Mouse (Mus musculus): ENCODE results near the gene Grin1. TPM values are rescaled to one million over a fixed set of nuclear protein-coding genes. Genes with fewer than 3 reads are reported as not detected.

The Grin1 gene
- total RNA-seq, 2 experiments from 2014 or later, result not detected

- no peak; the same call in 1 of the 2 replicates for ATAC-seq (replicated peaks; ENCODE audit: poor library complexity)
These were observed 644 bp downstream of the Grin1 start for GRCm38 (mm10) chr2:25318119-25318966.

- ATAC-seq (replicated peaks; ENCODE audit: poor library complexity), result no peak
These were observed 7.5 kb downstream of the Grin1 start for GRCm38 (mm10) chr2:25311491-25311891.

GRCm38 (mm10) chr2:25310969-25311368 lies 8.0 kb downstream of the Grin1 start:
- ATAC-seq (replicated peaks; ENCODE audit: poor library complexity), result no peak

GRCm38 (mm10) chr2:25310180-25310579 lies 8.8 kb downstream of the Grin1 start:
- no peak for ATAC-seq (replicated peaks; ENCODE audit: poor library complexity)

GRCm38 (mm10) chr2:25305587-25306359 lies 13.2 kb downstream of the Grin1 start:
- ATAC-seq (replicated peaks; ENCODE audit: poor library complexity), result no peak

- peak; percentile 73 for ATAC-seq (replicated peaks; ENCODE audit: poor library complexity)
These were observed 14.1 kb downstream of the Grin1 start for GRCm38 (mm10) chr2:25304657-25305541.

- no peak for ATAC-seq (replicated peaks; ENCODE audit: poor library complexity)
These were observed 14.9 kb downstream of the Grin1 start for GRCm38 (mm10) chr2:25303931-25304656.

GRCm38 (mm10) chr2:25303452-25303851 lies 15.5 kb downstream of the Grin1 start:
- ATAC-seq (replicated peaks; ENCODE audit: poor library complexity), result no peak

- ATAC-seq (replicated peaks; ENCODE audit: poor library complexity), result no peak
These were observed 20.9 kb downstream of the Grin1 start for GRCm38 (mm10) chr2:25298046-25298445.

GRCm38 (mm10) chr2:25297093-25297492 lies 21.9 kb downstream of the Grin1 start:
- ATAC-seq (replicated peaks; ENCODE audit: poor library complexity), result no peak

- no peak for ATAC-seq (replicated peaks; ENCODE audit: poor library complexity)
These were observed 25.3 kb downstream of the Grin1 start for GRCm38 (mm10) chr2:25293706-25294105.

GRCm38 (mm10) chr2:25292856-25293255 lies 26.1 kb downstream of the Grin1 start:
- ATAC-seq (replicated peaks; ENCODE audit: poor library complexity), result peak; percentile 78

GRCm38 (mm10) chr2:25292054-25292544 lies 26.9 kb downstream of the Grin1 start:
- ATAC-seq (replicated peaks; ENCODE audit: poor library complexity), result no peak

- no peak for ATAC-seq (replicated peaks; ENCODE audit: poor library complexity)
These were observed 27.6 kb downstream of the Grin1 start for GRCm38 (mm10) chr2:25291184-25292053.

- no peak for ATAC-seq (replicated peaks; ENCODE audit: poor library complexity)
These were observed 28.2 kb downstream of the Grin1 start for GRCm38 (mm10) chr2:25290816-25291130.

- no peak for ATAC-seq (replicated peaks; ENCODE audit: poor library complexity)
These were observed 28.7 kb downstream of the Grin1 start for GRCm38 (mm10) chr2:25290101-25290815.

GRCm38 (mm10) chr2:25289651-25290050 lies 29.3 kb downstream of the Grin1 start, which contains the start of gene Lrrc26:
Gene Lrrc26, plus strand, starts transcription at chr2:25289915.
- ATAC-seq (replicated peaks; ENCODE audit: poor library complexity), result no peak

- no peak for ATAC-seq (replicated peaks; ENCODE audit: poor library complexity)
These were observed 30.1 kb downstream of the Grin1 start for GRCm38 (mm10) chr2:25288734-25289345.

Measured in megakaryocyte progenitor cell, adult 5-6 weeks (primary cell).